Mouse (Mus musculus): Measurements from ENCODE around the gene Cngb1.

- TF ChIP-seq POLR2A (IDR thresholded peaks at IDR 0.05; ENCODE audit: borderline replicate concordance, low read depth, low read length) (no peak), CTCF (IDR thresholded peaks at IDR 0.05; ENCODE audit: low read depth, low read length) (no peak)
These were observed 114.7 kb downstream of the Cngb1 start for GRCm38 (mm10) chr8:95191497-95192175.

Measured in bone marrow macrophage, adult 2 months (primary cell).